Mouse (Mus musculus) kidney, postnatal 0 days (tissue): Measurements from ENCODE around the gene Wnk4. TPM values are rescaled to one million over a fixed set of nuclear protein-coding genes. Genes with fewer than 3 reads are reported as not detected.

Experiments used
- ATAC-seq: fragments of 200-750 bp; cut with Nextera tagmentation; replicated peaks from 2 replicates; pipeline ENCODE4 v1.8.0; 2017; ENCODE audit warnings: low read depth, moderate number of reproducible peaks, moderate TSS enrichment, moderate library complexity; ENCODE audit not compliant: low FRiP score
- DNase-seq: peaks from one replicate; pipeline ENCODE4 v3.0.0-alpha.2; 2016; ENCODE audit warnings: low spot score
- H3K27ac ChIP-seq: fragments of 300-500 bp; sonication (generic); 2 replicates; pipeline ENCODE4 v1.5.1; 2014; ENCODE audit warnings: mild to moderate bottlenecking
- H3K27me3 ChIP-seq: fragments of 300-500 bp; sonication (generic); 2 replicates; pipeline ENCODE4 v1.6.1; 2014; ENCODE audit warnings: low read length, mixed read lengths; ENCODE audit not compliant: insufficient read depth
- H3K36me3 ChIP-seq: fragments of 300-500 bp; sonication (generic); 2 replicates; pipeline ENCODE4 v1.6.1; 2014; ENCODE audit warnings: low read length, mixed read lengths; ENCODE audit not compliant: insufficient read depth
- H3K4me1 ChIP-seq: fragments of 300-500 bp; sonication (generic); replicated peaks from 2 replicates; pipeline ENCODE4 v1.6.1; 2014; ENCODE audit warnings: antibody characterized with exemption, low read length, mixed read lengths; ENCODE audit not compliant: insufficient read depth
- H3K4me2 ChIP-seq: fragments of 300-500 bp; sonication (generic); 2 replicates; pipeline ENCODE4 v1.6.1; 2014; ENCODE audit warnings: mild to moderate bottlenecking, low read length, moderate library complexity, mixed read lengths
- H3K4me3 ChIP-seq: fragments of 300-500 bp; sonication (generic); replicated peaks from 2 replicates; pipeline ENCODE4 v1.5.1; 2014; ENCODE audit warnings: low read depth, low read length
- H3K9ac ChIP-seq: fragments of 300-500 bp; sonication (generic); 2 replicates; pipeline ENCODE4 v1.6.1; 2014; ENCODE audit warnings: low read depth, low read length
- H3K9me3 ChIP-seq: fragments of 300-500 bp; sonication (generic); replicated peaks from 2 replicates; pipeline ENCODE4 v1.6.1; 2016; ENCODE audit warnings: low read length, inconsistent platforms, mixed read lengths
- CTCF ChIP-seq: IDR thresholded peaks from 2 replicates; pipeline ENCODE4 v1.5.1; 2016; ENCODE audit warnings: antibody characterized with exemption, low read depth, mild to moderate bottlenecking, moderate library complexity
- WGBS: fragments of 180-500 bp; shearing (Covaris S2); extraction: QIAGEN DNeasy Blood & Tissue Kit; methylation state at CpG from one replicate; pipeline ENCODE4 v1.1.7; 2014; 5-methylcytosine and 5-hydroxymethylcytosine counted together
- polyA plus RNA-seq: library from polyadenylated mRNA; unstranded; fragments of >200 nt; fragmentation: Nextera tagmentation; extraction: Ambion mirVana; gene quantifications from 2 replicates; pipeline ENCODE4 v1.2.1, GENCODE M21; 2015

Wnk4 gene
- polyA plus RNA-seq, 1 experiment from 2014 or later = 48.8 TPM

GRCm38 (mm10) chr11:101224337-101224736, 36.0 kb upstream of the Wnk4 start:
- H3K4me2 ChIP-seq = no peak overlapping the region
- WGBS = 87% methylated on average over 3 of the region's 3 CpGs
- DNase-seq (no peak), ATAC-seq (no peak)
- no peaks in the 10 kb centered on the region for H3K27me3 ChIP-seq
- H3K9me3 ChIP-seq = no peaks in the 10 kb centered on the region
- H3K4me3 ChIP-seq = no peak overlapping the region
- no peaks in the 10 kb centered on the region for H3K36me3 ChIP-seq
- H3K27ac ChIP-seq = no peak overlapping the region
- TF ChIP-seq CTCF = no peak
- no peak overlapping the region for H3K9ac ChIP-seq
- H3K4me1 ChIP-seq = peaks cover 9% of the 10 kb centered on the region; the same call in 1 of the 2 replicates

- DNase-seq (no peak), ATAC-seq (no peak)
- Histone ChIP-seq H3K27ac (peak overlapping the region; percentile 93), H3K9ac (peak overlapping the region; percentile 85), H3K4me3 (peak overlapping the region; percentile 85), H3K4me2 (peak overlapping the region; percentile 84), H3K9me3 (no peaks in the 10 kb centered on the region), H3K4me1 (peaks cover 19% of the 10 kb centered on the region), H3K36me3 (no peaks in the 10 kb centered on the region), H3K27me3 (no peaks in the 10 kb centered on the region)
- 16% methylated on average over 25 of the region's 25 CpGs for WGBS
- TF ChIP-seq CTCF = no peak
These were observed 34.9 kb upstream of the Wnk4 start for GRCm38 (mm10) chr11:101225331-101226064.

DNA sequence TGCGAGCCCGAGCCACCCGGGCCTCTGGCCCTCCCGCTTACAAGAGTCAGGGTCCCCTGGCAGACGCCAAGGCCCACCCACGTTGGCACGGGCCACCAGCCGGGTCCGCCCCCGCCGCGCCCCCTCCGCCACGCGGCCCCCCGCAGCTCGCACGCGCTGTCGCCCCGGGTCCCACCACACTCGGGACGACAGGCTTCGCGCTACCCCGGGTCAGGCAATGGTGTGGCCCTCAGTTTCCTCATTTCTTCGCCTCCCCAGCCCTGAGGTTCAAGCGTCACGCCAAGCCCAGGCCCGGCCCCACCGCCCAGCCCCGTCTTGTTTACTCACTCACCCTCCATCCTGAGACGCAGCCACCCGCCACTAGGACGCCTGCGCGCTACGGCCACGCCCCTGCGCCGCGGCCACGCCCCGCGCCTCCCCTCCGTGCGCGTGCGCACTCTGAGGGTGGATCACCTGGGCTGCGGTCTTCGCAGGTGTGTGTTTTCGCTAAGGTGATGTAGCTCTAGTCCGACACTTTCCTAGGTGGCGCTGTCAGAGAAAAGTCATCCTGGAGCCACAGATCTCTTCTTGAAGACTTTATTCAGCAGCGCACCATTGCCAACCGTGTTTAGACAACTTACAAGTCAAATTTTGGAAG, 34.2 kb upstream of the Wnk4 start, which contains the start of gene Ezh1:
Gene Ezh1 (minus strand): TSS at position 399 of the 637 bp plus-strand sequence.
- H3K27me3 ChIP-seq = no peaks in the 10 kb centered on the region
- peak within 1 kb of the TSS; percentile 85 for H3K4me3 ChIP-seq
- H3K9ac ChIP-seq = peak within 1 kb of the TSS; percentile 85
- peak within 1 kb of the TSS; percentile 84 for H3K4me2 ChIP-seq
- peak; percentile 63 for TF ChIP-seq CTCF
- H3K27ac ChIP-seq = peak within 1 kb of the TSS; percentile 93
- no peaks in the 10 kb centered on the region for H3K36me3 ChIP-seq
- peaks cover 22% of the 10 kb centered on the region for H3K4me1 ChIP-seq
- DNase-seq (peak; percentile 91), ATAC-seq (peak; percentile 89)
- 1% methylated on average over 56 of the region's 56 CpGs for WGBS
- no peaks in the 10 kb centered on the region for H3K9me3 ChIP-seq

- H3K9me3 ChIP-seq = no peaks in the 10 kb centered on the region
- H3K27me3 ChIP-seq = no peaks in the 10 kb centered on the region
- peaks cover 32% of the 10 kb centered on the region for H3K4me1 ChIP-seq
- TF ChIP-seq CTCF = no peak
- peak overlapping the region; percentile 97 for H3K27ac ChIP-seq
- DNase-seq (no peak), ATAC-seq (no peak)
- 27% methylated on average over 8 of the region's 8 CpGs for WGBS
- H3K4me2 ChIP-seq = no peak overlapping the region
- no peak overlapping the region for H3K4me3 ChIP-seq
- H3K36me3 ChIP-seq = no peaks in the 10 kb centered on the region
- H3K9ac ChIP-seq = no peak overlapping the region
These were observed 30.9 kb upstream of the Wnk4 start for GRCm38 (mm10) chr11:101229361-101229900.

GRCm38 (mm10) chr11:101230061-101230511, 30.3 kb upstream of the Wnk4 start:
- 14% methylated on average over 2 of the region's 2 CpGs for WGBS
- peak overlapping the region; percentile 97 for H3K27ac ChIP-seq
- H3K4me3 ChIP-seq = no peak overlapping the region
- TF ChIP-seq CTCF = no peak
- DNase-seq (peak; percentile 57), ATAC-seq (no peak)
- H3K36me3 ChIP-seq = no peaks in the 10 kb centered on the region
- no peak overlapping the region for H3K9ac ChIP-seq
- no peaks in the 10 kb centered on the region for H3K9me3 ChIP-seq
- H3K4me2 ChIP-seq = peak overlapping the region; percentile 55
- peaks cover 32% of the 10 kb centered on the region for H3K4me1 ChIP-seq
- no peaks in the 10 kb centered on the region for H3K27me3 ChIP-seq

DNA sequence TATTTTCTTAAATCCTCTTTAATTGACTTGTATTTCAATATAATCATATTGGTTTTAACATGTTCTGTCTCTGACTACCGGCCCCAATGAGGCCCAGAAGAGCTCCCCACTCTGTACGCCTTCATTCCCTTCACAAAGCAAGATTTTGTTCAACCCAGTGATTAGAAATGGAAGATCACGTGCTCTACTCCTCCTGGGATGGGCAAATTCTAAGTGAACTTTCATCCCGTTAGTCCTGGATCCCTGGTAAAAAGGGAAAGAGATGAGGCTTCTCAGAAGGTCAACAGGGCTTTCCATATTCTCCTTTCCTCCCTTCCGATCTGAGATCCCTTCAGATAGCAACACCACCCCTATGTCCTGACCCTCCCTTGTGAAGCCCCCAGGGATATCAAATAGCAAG, 29.8 kb upstream of the Wnk4 start:
- no peak for TF ChIP-seq CTCF
- 19% methylated on average over 5 of the region's 5 CpGs for WGBS
- Histone ChIP-seq H3K4me1 (peaks cover 32% of the 10 kb centered on the region), H3K27ac (peak overlapping the region; percentile 97), H3K4me2 (peak overlapping the region; percentile 55), H3K36me3 (no peaks in the 10 kb centered on the region), H3K4me3 (peak overlapping the region; percentile 19; the same call in 1 of the 2 replicates), H3K9ac (peak overlapping the region; percentile 41; the same call in 1 of the 2 replicates), H3K9me3 (no peaks in the 10 kb centered on the region), H3K27me3 (no peaks in the 10 kb centered on the region)
- DNase-seq = no peak
- ATAC-seq = no peak
